Mouse (Mus musculus): Measurements from ENCODE around the gene Itih4.

DNA sequence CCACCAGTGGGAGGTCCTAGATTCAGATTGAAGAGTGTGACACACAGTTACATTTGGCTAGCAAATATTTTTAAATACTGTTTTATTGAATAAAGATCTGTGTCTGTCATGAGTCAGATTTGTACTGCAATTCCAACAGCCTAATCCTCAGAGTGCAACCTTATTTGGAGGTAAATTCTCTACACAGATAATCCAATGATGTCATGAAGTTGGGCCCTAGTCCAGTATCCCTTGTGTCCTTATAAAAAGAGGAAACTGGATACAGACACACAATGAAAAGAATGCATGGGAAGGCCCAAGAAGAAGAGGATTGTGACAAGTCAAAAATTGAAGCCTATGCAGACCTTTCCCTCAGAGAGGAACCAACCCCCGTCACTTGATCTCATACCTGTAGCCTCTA lies 30.2 kb downstream of the Itih4 start:
- TF ChIP-seq CTCF (IDR thresholded peaks at IDR 0.05; ENCODE audit: borderline replicate concordance, control insufficient read depth, extremely low read depth, insufficient read depth, low read length, poor library complexity) = no peak
- no peak for TF ChIP-seq POLR2A (IDR thresholded peaks at IDR 0.05; ENCODE audit: control insufficient read depth, extremely low read depth, insufficient read depth, low read length, poor library complexity)

All from thymus, adult 2 months (tissue).